Mouse (Mus musculus): ENCODE results near the gene Fmnl2.

DNA sequence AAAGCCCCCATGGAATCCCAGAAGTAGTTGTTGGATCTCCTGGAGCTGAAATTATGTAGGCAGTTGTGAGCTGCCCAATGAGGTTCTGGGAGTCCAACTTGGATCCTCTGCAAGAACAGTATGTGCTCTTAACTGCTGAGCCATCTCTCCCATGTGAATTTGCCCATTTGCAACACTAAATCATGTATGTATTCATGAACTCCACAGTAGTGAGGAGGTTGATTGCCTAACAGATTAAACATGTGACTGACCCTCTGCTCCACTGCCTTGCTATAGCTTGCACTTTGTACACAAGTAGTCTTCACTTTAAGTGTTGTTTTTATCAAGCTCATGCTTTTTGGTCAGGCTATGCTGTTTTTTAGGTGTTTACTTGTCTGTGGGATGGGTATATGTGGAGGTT lies 17.1 kb downstream of the Fmnl2 start:
- TF ChIP-seq GATA1 (IDR thresholded peaks at IDR 0.05; ENCODE audit: low read length) (no peak), TAL1 (IDR thresholded peaks at IDR 0.05; ENCODE audit: low read length) (no peak)
